In genomic region chr17:79663393-79664105, GRCm38 (mm10) we compare ENCODE assay signal across 8 mouse cellular contexts. TPM values are rescaled to one million over a fixed set of nuclear protein-coding genes. Genes with fewer than 3 reads are reported as not detected.
DNase-seq lines count a peak whose midpoint lies in the region.
"Had no signal": no experiment of that assay in that cellular context is flagged by ENCODE, and none has a peak within 500 bp of the region (broad histone marks: within the 10 kb centered on the region; RNA-seq: fewer than 3 reads in every experiment).

No protein-coding gene starts in this region.

- DNase-seq in layer of hippocampus, adult 11-12 months (ENCODE audit: low spot score) = peak; percentile 10
- no peak for DNase-seq in layer of hippocampus, adult 8-10 months (ENCODE audit: low spot score in 2 of 2)
- peak; percentile 66 for DNase-seq in ES-CJ7 (ENCODE audit: low read depth, low spot score)
- peak; percentile 44 for DNase-seq in ZHBTc4 (ENCODE audit: low read depth, low spot score)
- peak; percentile 39 for DNase-seq in large intestine, adult 2 months (ENCODE audit: low read depth, low spot score)
- DNase-seq in T-cell, adult 2 months (ENCODE audit: low spot score) = no peak
- no peak for DNase-seq in B cell, adult 2 months

- 20% methylated on average over 3 of the region's 3 CpGs for WGBS in large intestine, adult 2 months

RNA-seq across cellular contexts. Expression of gene Cyp1b1, which starts 51.3 kb away (rescaled TPM):
- 1 to 10 TPM; 3.0 to 3.6 (median 3.4) TPM for total RNA-seq in layer of hippocampus, adult 8-10 months (2022)
- 2.7 and 6.4 TPM in 2 replicates for polyA plus RNA-seq in large intestine, adult 2 months (2012; rRNA removed)
- total RNA-seq: neutrophil, adult 5-6 weeks had no signal

RNA-seq across cellular contexts. Expression of gene Rmdn2, which starts 51.9 kb away (rescaled TPM):
- 10 to 100 TPM in 2 of 4 experiments, 1 to 10 TPM in 2; 8.9 to 11.3 (median 10.0) TPM for total RNA-seq in layer of hippocampus, adult 8-10 months (2022)
- polyA plus RNA-seq in large intestine, adult 2 months (2012; rRNA removed) = 1.4 and 1.7 TPM in 2 replicates

Comparison
In these comparisons a context has a peak if more than half of its experiments do, and no peak if none do; other contexts are left out.
1. DNase-seq: peak in layer of hippocampus, adult 11-12 months (single experiment), ES-CJ7 (single experiment), ZHBTc4 (single experiment) and large intestine, adult 2 months (single experiment); none in layer of hippocampus, adult 8-10 months (0 of 2), T-cell, adult 2 months (single experiment) and B cell, adult 2 months (0 of 2).